Mouse (Mus musculus) cerebellum, adult 2 months (tissue): ENCODE results near the gene Dntt.

ENCODE experiments used
- CTCF ChIP-seq: fragments of 200-500 bp; IDR thresholded peaks from 2 replicates; pipeline ENCODE4 v1.5.1; 2011; ENCODE audit warnings: low read depth, mild to moderate bottlenecking, control low read depth, low read length, moderate library complexity, borderline replicate concordance; ENCODE audit not compliant: insufficient read depth
- POLR2A ChIP-seq: fragments of 200-500 bp; IDR thresholded peaks from 2 replicates; pipeline ENCODE4 v1.6.1; 2011; ENCODE audit warnings: low read length, control low read depth, borderline replicate concordance; ENCODE audit not compliant: insufficient read depth

- TF ChIP-seq CTCF (no peak), POLR2A (no peak)
Observed at GRCm38 (mm10) chr19:40990781-40991343, 38.2 kb upstream of the Dntt start.
